Mouse (Mus musculus): ENCODE measurements around the gene Caprin1.

Caprin1 gene

GRCm38 (mm10) chr2:103760421-103760820, 37.0 kb downstream of the Caprin1 start:
- no peak for TF ChIP-seq GATA4 (IDR thresholded peaks at IDR 0.05; ENCODE audit: insufficient replicate concordance, low read length)

GRCm38 (mm10) chr2:103755458-103756085, 41.9 kb downstream of the Caprin1 start:
- no peak for TF ChIP-seq GATA4 (IDR thresholded peaks at IDR 0.05; ENCODE audit: insufficient replicate concordance, low read length)

- no peak for TF ChIP-seq GATA4 (IDR thresholded peaks at IDR 0.05; ENCODE audit: insufficient replicate concordance, low read length)
Observed at GRCm38 (mm10) chr2:103754614-103755013, 42.8 kb downstream of the Caprin1 start.

GRCm38 (mm10) chr2:103751771-103752170, 45.7 kb downstream of the Caprin1 start:
- no peak for TF ChIP-seq GATA4 (IDR thresholded peaks at IDR 0.05; ENCODE audit: insufficient replicate concordance, low read length)

DNA sequence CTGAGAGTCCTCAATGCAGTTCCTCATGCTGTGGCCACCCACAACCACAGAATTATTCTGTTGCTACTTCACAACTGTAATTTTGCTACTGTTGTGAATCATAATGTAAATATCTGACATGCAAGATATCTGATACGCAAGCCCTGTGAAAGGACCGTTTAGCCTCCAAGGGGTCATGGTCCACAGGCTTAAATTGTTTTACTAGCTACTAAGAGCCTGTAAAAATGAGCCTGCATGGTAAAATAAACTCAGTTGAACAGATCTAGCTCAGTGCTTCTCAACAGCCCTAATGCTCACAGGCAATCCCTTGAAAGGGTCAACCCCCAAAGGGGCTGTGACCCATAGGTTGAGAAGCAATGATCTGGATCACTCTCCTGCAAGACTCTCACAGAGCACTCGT, 48.4 kb downstream of the Caprin1 start:
- TF ChIP-seq GATA4 (IDR thresholded peaks at IDR 0.05; ENCODE audit: insufficient replicate concordance, low read length): no peak

GRCm38 (mm10) chr2:103747891-103748290, 49.6 kb downstream of the Caprin1 start:
- TF ChIP-seq GATA4 (IDR thresholded peaks at IDR 0.05; ENCODE audit: insufficient replicate concordance, low read length): no peak

DNA sequence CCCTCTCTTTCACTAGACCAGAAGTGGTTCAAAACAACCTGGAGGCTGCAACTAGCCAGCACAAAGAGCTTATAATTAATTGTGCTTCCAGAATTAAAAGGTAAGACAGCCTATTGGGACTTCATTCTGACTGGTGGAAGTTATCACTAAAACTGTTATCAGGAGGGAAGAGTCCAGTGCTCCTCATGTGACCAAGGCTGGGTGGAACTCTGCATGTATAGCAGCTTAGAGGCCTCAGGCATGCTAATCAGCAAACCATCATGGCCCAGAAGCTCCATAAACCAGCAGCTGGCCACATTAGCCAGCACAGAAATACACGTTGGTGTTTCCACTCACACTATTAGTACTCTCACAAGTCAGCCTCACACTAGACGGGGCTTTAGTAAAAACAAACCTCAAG, 50.7 kb downstream of the Caprin1 start:
- no peak for TF ChIP-seq GATA4 (IDR thresholded peaks at IDR 0.05; ENCODE audit: insufficient replicate concordance, low read length)

DNA sequence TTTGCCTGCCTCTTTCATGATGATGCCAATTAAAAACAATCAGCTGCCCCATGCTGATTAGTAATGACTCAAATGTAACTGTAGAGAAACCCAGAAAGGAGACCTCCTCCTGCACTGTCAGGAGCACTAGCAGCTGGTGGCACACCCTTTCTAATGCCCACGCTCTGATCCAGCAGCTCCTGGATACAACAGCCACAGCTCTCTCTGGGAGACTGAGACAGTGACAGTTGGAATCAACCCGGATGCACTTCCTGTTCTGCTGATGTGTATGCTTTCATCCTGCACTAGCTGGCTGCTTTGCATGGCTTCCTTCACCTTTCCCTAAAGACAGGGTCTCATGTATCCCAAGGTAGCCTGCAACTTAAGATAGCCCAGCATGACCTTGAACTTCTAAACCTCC, 51.4 kb downstream of the Caprin1 start:
- no peak for TF ChIP-seq GATA4 (IDR thresholded peaks at IDR 0.05; ENCODE audit: insufficient replicate concordance, low read length)

DNA sequence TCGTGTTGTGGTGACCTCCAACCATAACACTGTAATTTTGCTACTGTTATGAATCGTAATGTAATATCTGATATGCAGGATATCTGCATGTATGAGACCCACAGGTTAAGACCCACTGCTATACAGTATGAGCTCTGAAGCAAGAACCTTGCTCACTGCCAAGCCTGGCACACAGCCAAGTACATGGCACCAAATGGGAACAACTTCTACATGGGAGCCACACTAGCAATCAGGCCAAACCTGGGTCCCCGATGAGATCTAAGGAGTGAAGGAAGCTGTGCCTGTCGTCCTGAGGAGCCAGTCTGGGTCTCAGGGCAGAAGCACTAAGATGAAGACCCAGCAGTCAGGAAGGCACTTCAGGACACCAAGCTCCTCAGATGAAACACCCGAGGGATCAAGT, 52.0 kb downstream of the Caprin1 start:
- no peak for TF ChIP-seq GATA4 (IDR thresholded peaks at IDR 0.05; ENCODE audit: insufficient replicate concordance, low read length)

GRCm38 (mm10) chr2:103743988-103744387, 53.5 kb downstream of the Caprin1 start:
- no peak for TF ChIP-seq GATA4 (IDR thresholded peaks at IDR 0.05; ENCODE audit: insufficient replicate concordance, low read length)

DNA sequence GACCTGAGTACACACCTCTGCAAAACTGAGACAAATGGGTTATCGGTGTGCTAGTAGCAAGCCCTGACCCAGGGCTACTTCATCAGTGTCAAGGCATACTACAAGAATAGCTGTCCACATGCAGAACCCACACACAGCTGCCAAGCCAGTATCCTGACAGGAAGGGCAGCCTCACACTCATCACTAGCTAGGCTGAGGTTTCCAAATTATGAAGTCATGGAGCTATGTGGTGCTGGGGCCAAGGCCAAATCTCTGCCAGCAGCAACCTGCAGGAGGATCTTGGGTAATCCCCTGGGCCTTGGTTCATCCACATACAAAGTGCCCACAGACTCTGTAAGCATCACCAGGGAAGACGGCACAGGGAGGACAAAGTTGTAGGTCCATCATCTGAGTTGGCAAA, 53.9 kb downstream of the Caprin1 start:
- TF ChIP-seq GATA4 (IDR thresholded peaks at IDR 0.05; ENCODE audit: insufficient replicate concordance, low read length): no peak

- no peak for TF ChIP-seq GATA4 (IDR thresholded peaks at IDR 0.05; ENCODE audit: insufficient replicate concordance, low read length)
Observed at GRCm38 (mm10) chr2:103742821-103743220, 54.6 kb downstream of the Caprin1 start.

- no peak for TF ChIP-seq GATA4 (IDR thresholded peaks at IDR 0.05; ENCODE audit: insufficient replicate concordance, low read length)
Observed at GRCm38 (mm10) chr2:103731423-103731822, 66.0 kb downstream of the Caprin1 start.

DNA sequence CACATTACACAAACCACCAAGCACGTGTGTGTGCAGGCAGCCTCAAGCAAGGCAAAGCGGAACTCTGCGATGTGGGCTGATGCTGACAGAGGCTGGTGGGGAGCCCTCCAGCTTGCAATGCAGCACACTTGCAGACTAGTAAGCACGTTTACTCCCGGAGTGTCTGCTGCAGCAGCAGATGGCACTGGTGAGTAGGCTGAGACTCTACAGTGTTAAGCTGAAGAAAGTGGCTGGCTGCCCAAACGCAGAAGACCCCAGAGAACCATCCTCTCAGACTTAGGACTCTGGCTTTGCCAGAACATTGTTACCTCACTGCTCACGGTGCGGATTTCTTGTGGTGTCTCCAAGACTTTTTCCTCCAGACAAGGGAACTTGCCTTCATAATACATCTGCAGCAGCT, 66.5 kb downstream of the Caprin1 start:
- no peak for TF ChIP-seq GATA4 (IDR thresholded peaks at IDR 0.05; ENCODE audit: insufficient replicate concordance, low read length)

GRCm38 (mm10) chr2:103728027-103728540, 69.4 kb downstream of the Caprin1 start:
- TF ChIP-seq GATA4 (IDR thresholded peaks at IDR 0.05; ENCODE audit: insufficient replicate concordance, low read length): no peak

DNA sequence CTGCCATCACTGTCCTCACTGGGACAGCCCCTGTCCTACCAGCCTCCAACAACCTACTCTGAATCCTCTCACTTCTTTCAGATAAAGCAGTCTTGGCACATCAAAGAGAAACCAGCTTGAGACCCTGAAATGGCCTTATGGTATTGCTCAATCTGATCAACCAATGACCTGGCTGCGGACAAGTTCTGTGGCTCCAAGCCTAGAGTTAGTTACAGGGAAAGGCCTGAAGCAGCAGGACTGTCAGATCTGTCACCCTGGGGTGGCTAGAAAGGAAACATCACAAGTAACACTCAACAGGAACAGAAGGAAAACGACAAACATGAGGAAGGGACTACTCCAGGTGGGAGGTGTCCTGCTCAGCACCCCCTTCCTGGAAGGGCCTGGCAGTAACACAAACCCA, 72.9 kb downstream of the Caprin1 start:
- TF ChIP-seq GATA4 (IDR thresholded peaks at IDR 0.05; ENCODE audit: insufficient replicate concordance, low read length): no peak

GRCm38 (mm10) chr2:103719292-103719646, 78.2 kb downstream of the Caprin1 start:
- TF ChIP-seq GATA4 (IDR thresholded peaks at IDR 0.05; ENCODE audit: insufficient replicate concordance, low read length): no peak

Data from liver, adult (tissue).